Mouse (Mus musculus) E14TG2a.4 (cell line): Measurements from ENCODE around the gene Dapk1.

Source experiments
- CTCF ChIP-seq: conservative IDR thresholded peaks from 2 replicates; pipeline ENCODE4 v1.5.1; 2014; ENCODE audit warnings: low read length
- POU5F1 ChIP-seq: IDR thresholded peaks from 2 replicates; pipeline ENCODE4 v1.6.1; 2014; ENCODE audit warnings: low read length, borderline replicate concordance

DNA sequence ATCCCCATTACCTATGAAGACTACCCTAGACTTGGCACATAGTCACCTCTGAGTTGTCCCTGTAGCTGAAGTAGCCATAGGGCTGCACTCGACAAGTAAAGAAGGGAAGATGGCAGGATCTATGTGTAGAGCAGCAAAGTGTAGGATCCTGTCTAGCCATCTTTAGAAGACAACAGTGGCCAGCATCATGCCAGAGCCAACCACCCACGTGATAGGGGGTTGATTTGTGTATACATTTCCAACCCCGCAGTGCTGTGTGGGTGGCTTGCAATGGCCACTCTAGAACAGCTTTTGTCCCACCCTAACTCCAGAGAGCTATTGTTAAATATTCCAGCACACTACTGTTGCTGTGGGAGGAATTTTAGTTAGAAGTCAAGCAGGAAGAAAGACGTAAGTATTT lies 111.8 kb downstream of the Dapk1 start:
- no peak for TF ChIP-seq CTCF
- no peak for TF ChIP-seq POU5F1
